Mouse (Mus musculus) small intestine, adult 2 months (tissue): ENCODE measurements around the gene Nrp1. TPM values are rescaled to one million over a fixed set of nuclear protein-coding genes. Genes with fewer than 3 reads are reported as not detected.

Source experiments
- H3K27ac ChIP-seq: fragments of 200-500 bp; 2 replicates; pipeline ENCODE4 v1.5.1; 2012; ENCODE audit warnings: low read depth, low read length, control low read depth, inconsistent platforms; ENCODE audit not compliant: insufficient read depth
- H3K27me3 ChIP-seq: fragments of 200-500 bp; 2 replicates; pipeline ENCODE4 v1.6.1; 2012; ENCODE audit warnings: mild to moderate bottlenecking, moderate library complexity, low read length, inconsistent platforms; ENCODE audit not compliant: control insufficient read depth, insufficient read depth
- H3K36me3 ChIP-seq: fragments of 200-500 bp; 2 replicates; pipeline ENCODE4 v1.6.1; 2012; ENCODE audit warnings: mild to moderate bottlenecking, low read length, control low read depth, inconsistent platforms; ENCODE audit not compliant: control insufficient read depth, insufficient read depth
- H3K4me1 ChIP-seq: fragments of 200-500 bp; 2 replicates; pipeline ENCODE4 v1.6.1; 2012; ENCODE audit warnings: low read length, inconsistent platforms, mixed read lengths; ENCODE audit not compliant: control insufficient read depth, insufficient read depth, insufficient read length
- H3K4me3 ChIP-seq: fragments of 200-500 bp; 2 replicates; pipeline ENCODE4 v1.5.1; 2012; ENCODE audit warnings: low read depth, mild to moderate bottlenecking, control low read depth, inconsistent platforms, low read length, moderate library complexity
- CTCF ChIP-seq: fragments of 200-500 bp; IDR thresholded peaks from 2 replicates; pipeline ENCODE4 v1.5.1; 2012; ENCODE audit warnings: low read depth, mild to moderate bottlenecking, control low read depth, inconsistent platforms, low read length, moderate library complexity, mixed read lengths; ENCODE audit not compliant: insufficient replicate concordance, insufficient read length; ENCODE audit errors: extremely low read depth
- POLR2A ChIP-seq: fragments of 200-500 bp; IDR thresholded peaks from 2 replicates; pipeline ENCODE4 v1.6.1; 2012; ENCODE audit warnings: low read depth, mild to moderate bottlenecking, control low read depth, inconsistent platforms, low read length, moderate library complexity
- WGBS: fragments of 180-500 bp; shearing (Covaris S2); methylation state at CpG from one replicate; pipeline ENCODE4 v1.1.7; 2018; 5-methylcytosine and 5-hydroxymethylcytosine counted together
- polyA plus RNA-seq: library from polyadenylated mRNA; depleted of rRNA; stranded (reverse); fragments of >200 nt; gene quantifications from 2 replicates; pipeline ENCODE4 v1.2.3, GENCODE M21; 2012

Nrp1 gene
- polyA plus RNA-seq, 1 experiment, result 6.6 TPM

- no peaks in the 10 kb centered on the region for H3K27me3 ChIP-seq
- WGBS, result 68% methylated on average over 6 of the region's 6 CpGs
- peaks cover 2% of the 10 kb centered on the region; the same call in 1 of the 2 replicates for H3K4me1 ChIP-seq
- no peak overlapping the region for H3K4me3 ChIP-seq
- TF ChIP-seq CTCF (no peak), POLR2A (no peak)
- H3K27ac ChIP-seq, result no peak overlapping the region
- no peaks in the 10 kb centered on the region for H3K36me3 ChIP-seq
Measured at GRCm38 (mm10) chr8:128371026-128371425, 12.6 kb downstream of the Nrp1 start.

GRCm38 (mm10) chr8:128371789-128372188 lies 13.4 kb downstream of the Nrp1 start:
- Histone ChIP-seq H3K4me1 (peaks cover 2% of the 10 kb centered on the region; the same call in 1 of the 2 replicates), H3K4me3 (no peak overlapping the region), H3K27me3 (no peaks in the 10 kb centered on the region), H3K36me3 (no peaks in the 10 kb centered on the region), H3K27ac (no peak overlapping the region)
- 81% methylated on average over 3 of the region's 3 CpGs for WGBS
- TF ChIP-seq POLR2A, result no peak
- no peak for TF ChIP-seq CTCF

- TF ChIP-seq POLR2A (no peak), CTCF (no peak)
- H3K27ac ChIP-seq, result no peak overlapping the region
- peaks cover 2% of the 10 kb centered on the region; the same call in 1 of the 2 replicates for H3K4me1 ChIP-seq
- H3K36me3 ChIP-seq, result no peaks in the 10 kb centered on the region
- H3K4me3 ChIP-seq, result no peak overlapping the region
- 83% methylated on average over 5 of the region's 5 CpGs for WGBS
- no peaks in the 10 kb centered on the region for H3K27me3 ChIP-seq
Measured at GRCm38 (mm10) chr8:128372724-128373123, 14.3 kb downstream of the Nrp1 start.

GRCm38 (mm10) chr8:128373418-128373817 lies 15.0 kb downstream of the Nrp1 start:
- 86% methylated on average over 6 of the region's 6 CpGs for WGBS
- H3K4me3 ChIP-seq, result no peak overlapping the region
- TF ChIP-seq CTCF (no peak), POLR2A (no peak)
- H3K36me3 ChIP-seq, result no peaks in the 10 kb centered on the region
- H3K4me1 ChIP-seq, result peaks cover 2% of the 10 kb centered on the region; the same call in 1 of the 2 replicates
- H3K27ac ChIP-seq, result no peak overlapping the region
- H3K27me3 ChIP-seq, result no peaks in the 10 kb centered on the region

- no peak for TF ChIP-seq POLR2A
- no peak for TF ChIP-seq CTCF
- WGBS, result 81% methylated on average over 4 of the region's 4 CpGs
- H3K27ac ChIP-seq, result no peak overlapping the region
- H3K4me3 ChIP-seq, result no peak overlapping the region
- H3K4me1 ChIP-seq, result no peaks in the 10 kb centered on the region
- no peaks in the 10 kb centered on the region for H3K27me3 ChIP-seq
- no peaks in the 10 kb centered on the region for H3K36me3 ChIP-seq
Measured at GRCm38 (mm10) chr8:128375291-128375690, 16.9 kb downstream of the Nrp1 start.

GRCm38 (mm10) chr8:128383176-128383575 lies 24.8 kb downstream of the Nrp1 start:
- Histone ChIP-seq H3K27ac (no peak overlapping the region), H3K27me3 (no peaks in the 10 kb centered on the region), H3K36me3 (no peaks in the 10 kb centered on the region), H3K4me3 (no peak overlapping the region), H3K4me1 (no peaks in the 10 kb centered on the region)
- no peak for TF ChIP-seq POLR2A
- TF ChIP-seq CTCF, result no peak
- WGBS, result 62% methylated on average over 3 of the region's 3 CpGs

- Histone ChIP-seq H3K36me3 (no peaks in the 10 kb centered on the region), H3K4me1 (no peaks in the 10 kb centered on the region), H3K4me3 (no peak overlapping the region), H3K27me3 (no peaks in the 10 kb centered on the region), H3K27ac (no peak overlapping the region; the same call in 1 of the 2 replicates)
- no peak for TF ChIP-seq POLR2A
- no peak for TF ChIP-seq CTCF
- WGBS, result 84% methylated on average over 2 of the region's 2 CpGs
Measured at GRCm38 (mm10) chr8:128384366-128384765, 26.0 kb downstream of the Nrp1 start.
